Mouse (Mus musculus) cerebellum, adult 9-10 months (tissue): ENCODE results near the gene Fyttd1.
"Not testable (repeated sequence)": the region's sequence is repeated elsewhere in the genome, so short reads cannot be mapped to it uniquely, and the experiment has no call there.

Source experiments
- DNase-seq: peaks from one replicate; pipeline ENCODE4 v3.0.0; 2022

The Fyttd1 gene

DNA sequence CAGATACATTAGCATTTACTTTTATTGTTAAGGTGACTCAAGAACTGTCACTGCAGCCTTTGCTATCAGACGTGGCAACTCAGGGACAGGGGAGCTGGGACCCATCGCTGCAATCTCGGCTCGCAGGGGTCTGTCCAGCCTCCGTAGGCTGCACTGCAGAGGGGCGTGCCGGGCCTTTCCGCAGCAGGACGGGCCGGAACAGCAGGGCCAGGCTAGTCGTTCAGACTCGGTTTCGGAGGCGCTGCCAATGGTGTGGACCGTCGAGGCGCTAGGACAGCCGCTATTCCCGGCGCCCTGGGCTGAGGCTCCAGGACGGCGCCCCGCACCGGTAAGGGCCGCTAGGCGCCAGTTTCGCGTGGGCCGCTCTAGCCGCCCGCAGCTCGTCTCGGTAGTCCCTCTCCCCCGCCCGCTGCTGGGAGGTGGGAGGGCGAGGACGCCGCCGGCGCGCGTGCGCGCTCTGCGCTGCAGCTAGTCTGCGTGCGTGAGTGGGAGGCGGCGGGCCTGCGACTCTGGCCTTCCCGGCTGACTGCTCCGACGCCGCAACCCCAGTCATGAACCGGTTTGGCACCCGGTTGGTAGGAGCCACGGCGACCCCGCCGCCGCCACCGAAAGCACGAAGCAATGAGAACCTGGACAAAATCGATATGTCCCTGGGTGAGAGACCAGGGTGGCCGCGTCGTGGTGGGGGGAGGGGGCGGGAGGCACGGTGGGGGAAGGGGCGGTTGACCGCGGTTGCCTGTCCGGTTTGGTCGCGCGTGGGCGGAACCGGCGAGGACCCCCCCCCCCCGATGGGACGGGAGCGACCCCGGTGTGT is at the start of gene Fyttd1, which contains the start of gene Rubcn:
TSS of gene Fyttd1 (plus strand) at position 158 of the 814 bp plus-strand sequence.
TSS of gene Rubcn (minus strand) at position 424 of the 814 bp plus-strand sequence.
- peak; percentile 96 for DNase-seq

DNA sequence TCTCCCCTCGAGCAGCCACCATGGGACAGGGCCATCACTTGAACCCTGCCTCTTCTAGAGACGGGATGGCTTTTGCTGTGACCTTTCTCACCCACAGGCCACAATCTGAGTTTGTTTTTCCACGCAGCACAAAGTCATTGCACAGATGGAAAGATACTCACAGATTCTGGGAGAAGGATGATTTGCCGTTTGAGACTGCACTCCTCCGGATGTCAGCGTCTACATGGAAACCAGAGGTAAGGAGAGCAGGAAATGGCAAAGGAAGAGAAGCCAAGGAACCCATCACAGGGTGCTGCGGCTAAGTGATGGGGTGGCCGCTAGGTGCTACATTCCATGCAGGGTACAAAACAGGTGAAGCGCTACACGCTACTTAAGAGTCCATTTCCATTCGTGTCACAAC is 48.2 kb upstream of the Fyttd1 start:
- no peak for DNase-seq

DNA sequence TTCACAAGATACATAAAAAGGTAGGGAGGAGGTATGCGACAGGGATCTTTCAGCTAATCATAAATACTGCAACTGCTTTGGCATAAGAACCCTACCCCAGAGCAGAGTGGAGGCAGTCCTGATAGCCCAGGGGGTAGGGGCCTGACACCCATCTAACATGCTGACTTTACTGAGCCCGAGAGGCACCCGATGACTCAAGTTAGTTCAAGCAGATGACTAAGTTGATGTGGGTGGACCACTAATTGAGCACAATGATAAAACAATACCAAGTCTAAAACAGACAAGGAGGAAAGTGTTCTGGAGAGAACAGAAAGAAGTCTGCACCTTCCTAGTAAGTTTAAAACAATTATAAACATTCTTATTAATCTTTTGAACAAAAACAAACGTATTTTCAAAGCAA is 45.8 kb upstream of the Fyttd1 start:
- no peak for DNase-seq

DNA sequence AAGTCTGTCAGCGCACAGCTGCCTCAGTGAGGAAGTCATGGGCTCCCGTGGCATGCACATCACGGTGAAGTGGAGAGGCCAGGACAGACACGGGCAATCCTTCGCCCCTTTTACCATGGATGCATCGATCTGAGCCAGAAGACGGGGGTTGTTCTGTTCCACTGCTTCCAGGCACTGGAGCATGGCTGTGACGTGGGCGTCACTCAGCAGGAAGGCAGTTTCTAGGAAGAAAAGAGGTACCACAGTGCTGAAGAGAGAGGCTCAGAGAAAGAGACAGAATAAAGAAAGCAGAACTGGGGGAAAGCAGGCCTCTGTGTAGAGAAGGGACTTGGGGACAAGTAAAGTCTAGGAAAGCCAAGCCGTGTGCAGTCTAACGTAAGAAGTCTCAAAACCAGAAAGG is 30.2 kb upstream of the Fyttd1 start:
- DNase-seq, result no peak

DNA sequence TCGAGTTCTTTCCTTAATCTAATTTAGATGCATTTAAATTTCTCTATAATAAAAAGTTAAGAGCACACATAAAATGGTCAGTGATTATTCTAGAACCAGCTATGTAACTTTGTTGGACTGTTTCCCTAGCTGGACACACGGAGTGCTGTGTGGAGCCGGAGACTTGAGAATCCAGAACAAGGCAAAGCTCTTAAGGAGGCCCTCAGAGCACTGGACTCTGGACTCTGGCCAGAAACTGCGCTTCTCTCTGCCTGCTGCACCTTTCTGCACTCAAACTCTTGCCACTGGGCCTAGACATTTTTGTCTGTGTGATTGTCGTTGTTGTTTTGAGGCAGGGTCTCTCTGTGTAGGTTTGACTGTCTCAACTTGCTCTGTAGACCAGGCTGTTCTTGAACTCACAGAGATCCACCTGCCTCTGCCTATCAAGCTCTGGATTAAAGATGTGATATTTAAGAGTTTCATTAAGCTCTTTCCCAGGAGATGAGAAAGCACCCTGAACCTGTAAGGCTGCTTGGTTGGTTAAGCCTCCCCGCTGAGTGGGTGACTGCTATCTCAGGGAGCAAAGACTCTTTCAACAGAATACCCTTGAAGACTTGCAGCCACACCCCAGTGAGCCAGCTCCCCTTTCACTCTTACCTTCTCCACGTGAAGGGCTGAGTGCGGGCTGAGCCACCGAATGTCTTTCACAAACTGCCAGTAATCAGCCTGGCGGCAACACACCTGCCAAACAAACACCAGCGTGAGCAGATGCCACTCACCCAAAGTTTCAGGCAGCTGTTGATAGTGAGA is 28.1 kb upstream of the Fyttd1 start:
- DNase-seq, result no peak

DNA sequence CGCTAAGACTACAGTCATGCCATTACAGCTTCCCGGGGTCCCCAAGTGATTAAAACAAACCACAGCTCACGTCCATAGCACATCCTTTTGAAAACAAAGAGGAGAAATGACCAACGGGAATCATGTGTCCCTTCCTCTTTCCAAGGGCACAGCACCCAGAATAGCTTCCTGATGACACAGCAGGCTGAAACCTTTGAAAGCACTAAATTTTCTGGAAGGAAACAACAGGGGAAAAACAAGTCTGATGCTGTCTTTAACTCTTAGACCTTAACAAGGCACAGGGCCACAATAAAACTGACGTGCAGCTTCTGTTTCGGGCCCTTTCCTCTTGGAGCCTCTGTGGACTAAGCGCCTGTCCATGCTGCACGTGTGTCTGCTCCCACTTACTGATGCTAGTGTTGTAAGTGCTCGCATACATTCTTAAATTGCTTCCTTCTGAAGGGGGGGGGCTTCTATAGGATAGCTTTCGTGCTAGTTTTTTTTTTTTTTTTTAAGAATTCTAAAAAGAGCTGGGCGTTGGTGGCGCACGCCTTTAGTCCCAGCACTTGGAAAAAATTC is 23.7 kb upstream of the Fyttd1 start:
- no peak for DNase-seq

DNA sequence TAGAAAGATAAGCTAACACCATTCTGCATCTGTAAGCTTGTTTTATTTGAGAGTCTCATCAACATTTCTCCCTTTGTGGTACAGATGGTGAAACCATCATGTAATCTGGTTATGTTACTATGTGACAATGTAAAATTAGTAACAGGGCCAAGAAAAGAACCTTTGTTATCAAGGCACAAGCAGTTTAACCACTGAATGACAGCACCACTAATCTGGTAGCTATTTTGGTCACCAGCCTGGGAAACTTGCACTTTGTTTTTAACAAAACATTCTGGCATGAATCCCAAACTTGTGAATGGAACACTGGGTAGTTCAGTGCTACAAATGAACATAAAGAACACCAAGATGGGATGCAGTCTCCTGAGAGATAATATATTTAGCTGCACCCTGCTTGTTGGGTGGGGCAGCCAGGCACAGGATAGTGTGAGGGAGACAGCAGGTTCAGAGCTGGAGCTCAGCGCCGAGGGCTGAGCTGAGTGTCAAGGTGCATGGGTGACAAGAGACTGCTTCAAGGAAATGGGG is 23.2 kb upstream of the Fyttd1 start:
- no peak for DNase-seq

DNA sequence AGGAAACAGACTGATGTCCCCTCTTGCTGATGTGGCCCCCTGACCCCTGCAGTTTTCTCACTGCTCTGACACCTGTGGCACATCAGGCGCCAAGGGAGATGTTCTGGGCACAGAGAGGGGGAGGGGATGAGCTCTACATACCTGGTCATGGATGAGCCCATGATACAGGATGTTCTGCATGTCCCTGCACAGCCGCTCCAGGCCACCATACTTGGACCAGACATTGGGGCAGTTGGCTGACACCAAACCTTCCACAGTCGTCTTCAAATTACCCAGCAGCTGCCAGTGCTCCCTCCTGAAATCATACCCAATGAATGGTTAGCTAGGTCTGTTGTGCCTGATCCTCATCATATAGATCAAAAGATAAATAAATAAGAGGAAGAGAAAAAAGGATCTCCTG is 20.5 kb upstream of the Fyttd1 start:
- DNase-seq, result no peak

DNA sequence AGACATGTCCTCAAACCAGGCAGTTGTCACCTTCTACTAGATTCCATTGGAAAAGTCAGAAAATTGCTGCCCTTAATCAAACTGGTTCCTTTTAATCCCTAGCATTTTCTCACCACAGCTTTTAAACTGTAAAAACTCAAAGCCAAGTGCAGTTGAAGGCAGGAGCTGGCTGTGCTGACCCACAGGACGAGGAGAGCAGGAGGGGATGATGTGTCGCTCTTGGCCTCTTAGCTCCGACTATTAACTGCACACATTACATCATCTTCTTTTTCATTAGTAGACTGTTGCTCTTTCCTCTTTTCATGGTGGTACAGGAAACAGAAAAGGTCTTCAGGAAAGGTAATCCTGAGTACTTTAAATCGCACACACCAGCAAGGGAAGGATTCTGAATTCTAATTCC is 18.9 kb upstream of the Fyttd1 start:
- no peak for DNase-seq

DNA sequence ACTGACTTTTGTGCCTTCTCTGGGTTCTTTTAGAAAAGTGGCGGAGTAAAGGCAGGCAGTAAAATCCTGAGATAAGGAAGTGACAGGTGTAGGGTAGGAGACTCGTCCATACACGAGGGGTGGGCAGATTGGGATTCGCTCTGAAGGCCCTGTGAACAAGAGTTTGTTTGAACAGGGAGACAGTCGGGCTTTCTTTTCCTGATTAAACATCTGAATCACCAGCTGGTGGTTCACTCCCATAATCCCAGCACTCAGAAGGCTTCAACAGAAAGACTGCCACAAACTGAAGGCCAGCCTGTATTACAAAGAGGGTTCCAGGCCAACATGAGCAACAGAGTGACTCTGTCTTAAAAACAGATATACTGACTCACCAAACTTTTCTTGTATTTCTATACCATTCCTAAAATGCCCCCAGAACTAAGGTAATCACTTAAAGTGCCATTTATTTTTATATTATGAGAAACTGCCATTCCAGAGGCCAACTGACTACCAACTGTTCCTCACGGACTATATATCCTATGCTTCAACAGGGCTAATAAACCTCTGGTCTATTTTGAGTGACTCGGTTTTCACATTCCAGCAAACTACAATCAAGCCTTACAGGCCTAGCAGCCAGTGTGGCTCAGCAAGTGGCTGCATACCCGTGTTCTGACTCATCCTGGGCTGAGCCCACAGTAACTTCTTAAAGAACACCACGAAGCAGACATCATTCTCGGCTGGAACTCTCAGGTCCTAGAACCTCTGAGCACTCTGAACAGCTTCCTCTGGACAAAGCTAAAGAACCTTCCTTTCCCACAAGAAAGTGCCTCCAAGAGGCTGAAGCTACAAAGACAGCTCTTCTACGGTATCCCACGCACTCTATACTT is 18.3 kb upstream of the Fyttd1 start:
- no peak for DNase-seq

DNA sequence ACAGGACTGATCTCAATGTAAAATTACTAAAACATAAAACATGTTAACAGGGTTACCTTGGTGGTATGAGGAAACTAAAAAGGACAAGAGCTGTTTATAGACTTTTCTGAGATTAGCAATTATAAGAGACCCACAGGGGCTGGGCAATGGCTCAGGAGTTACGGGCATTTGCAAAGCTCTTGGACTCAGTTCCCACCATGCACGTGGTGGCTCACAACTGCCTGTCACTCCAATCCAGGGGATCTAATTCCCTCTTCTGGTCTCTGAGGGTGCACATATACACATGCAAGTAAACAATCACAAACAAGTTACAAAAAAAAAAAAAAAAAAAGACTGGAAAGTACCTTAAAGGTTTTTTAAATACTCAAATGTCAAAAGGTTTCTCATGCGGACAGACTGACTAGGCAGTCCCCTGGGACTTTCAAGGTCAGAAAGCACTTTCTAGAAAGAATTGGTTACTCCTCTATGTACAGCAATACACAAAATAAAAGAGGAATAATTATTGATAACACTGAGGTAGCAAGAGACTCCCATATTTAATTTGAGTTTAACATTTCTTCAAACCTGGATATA is 15.4 kb upstream of the Fyttd1 start:
- no peak for DNase-seq

DNA sequence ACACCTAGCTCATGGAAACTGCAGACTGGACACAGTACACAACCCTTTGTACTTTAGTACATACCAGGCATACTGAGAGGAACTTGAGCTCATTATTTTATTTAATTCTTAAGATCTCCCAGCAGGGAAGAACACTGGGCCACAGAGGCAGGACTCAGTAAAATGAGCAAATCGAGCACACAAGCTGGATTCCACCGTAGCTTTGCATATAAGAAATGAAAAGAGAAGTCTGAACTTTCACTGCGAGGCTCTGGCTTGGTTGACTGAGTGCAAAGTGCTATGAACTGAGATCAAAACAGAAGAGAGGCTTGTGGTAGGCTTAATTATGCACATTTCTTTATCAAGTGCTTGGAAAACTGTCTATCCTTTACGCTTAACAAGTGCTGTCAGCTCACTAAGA is 11.9 kb upstream of the Fyttd1 start:
- no peak for DNase-seq

DNA sequence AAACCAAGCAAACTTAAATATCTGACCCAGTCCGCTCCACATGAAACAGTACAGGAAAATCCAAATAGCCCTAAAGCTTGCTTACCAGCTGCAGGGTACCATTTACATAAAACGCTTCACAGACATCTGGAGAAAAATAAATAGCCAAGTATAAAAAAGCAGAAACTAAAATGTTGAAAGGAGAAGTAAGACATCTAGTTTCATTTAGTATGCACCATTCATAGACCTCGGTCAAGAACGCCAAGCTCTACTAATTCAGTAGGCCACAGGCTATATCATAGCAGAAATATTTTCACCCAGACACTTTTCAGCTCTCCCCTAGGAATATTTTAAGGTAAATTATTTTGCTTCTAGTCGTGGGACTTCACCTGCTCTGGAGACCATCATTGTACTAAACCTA is 10.6 kb upstream of the Fyttd1 start:
- no peak for DNase-seq

DNA sequence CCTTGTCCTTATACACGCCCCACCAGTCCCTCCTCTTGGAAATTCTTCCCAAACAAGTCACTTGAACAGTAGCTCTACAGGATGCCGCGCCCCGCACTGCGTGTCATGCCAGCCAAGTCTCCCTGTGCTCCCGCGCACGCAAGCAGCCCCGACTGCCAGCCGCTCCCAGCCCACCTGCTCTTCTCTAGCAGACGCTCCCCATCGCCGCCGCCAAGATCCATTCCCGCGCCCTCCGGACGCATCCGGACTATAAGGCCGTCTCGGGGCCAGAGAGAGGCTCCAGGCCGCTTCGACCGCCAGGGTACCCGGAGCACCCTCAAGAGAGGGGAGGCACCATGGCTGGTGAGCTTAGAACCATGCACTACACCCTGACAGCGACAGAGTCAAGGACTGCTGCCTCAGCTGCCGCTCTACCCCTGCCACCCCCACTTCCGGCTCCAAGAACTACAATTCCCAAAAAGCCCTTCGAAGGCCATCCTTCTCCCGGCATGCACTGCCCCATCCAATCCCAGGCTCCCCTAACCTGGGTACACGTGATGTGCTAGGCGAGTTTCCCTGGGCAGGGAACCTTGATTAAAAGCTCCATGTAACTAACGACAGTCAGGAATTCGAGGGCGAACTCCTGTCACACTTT is 9.3 kb upstream of the Fyttd1 start:
- peak; percentile 91 for DNase-seq

DNA sequence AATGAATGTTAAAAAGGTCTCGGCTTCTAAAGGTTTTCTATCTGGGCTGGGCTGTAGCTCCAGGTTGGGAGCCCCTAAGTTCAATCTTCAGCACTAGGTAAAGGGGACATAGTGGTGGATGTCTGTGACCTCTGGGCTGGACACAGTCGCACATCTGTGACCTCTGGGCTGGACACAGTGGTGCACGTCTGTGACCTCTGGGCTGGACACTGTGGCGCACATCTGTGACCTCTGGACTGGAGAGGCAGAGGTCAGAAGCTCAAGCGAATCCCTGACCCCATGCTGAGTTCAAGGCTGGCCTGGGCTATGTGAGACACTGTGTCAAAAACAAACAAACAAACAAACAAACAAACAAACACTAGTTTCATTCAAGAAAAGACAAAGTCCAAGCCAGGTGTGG is 7.1 kb upstream of the Fyttd1 start:
- no peak for DNase-seq

DNA sequence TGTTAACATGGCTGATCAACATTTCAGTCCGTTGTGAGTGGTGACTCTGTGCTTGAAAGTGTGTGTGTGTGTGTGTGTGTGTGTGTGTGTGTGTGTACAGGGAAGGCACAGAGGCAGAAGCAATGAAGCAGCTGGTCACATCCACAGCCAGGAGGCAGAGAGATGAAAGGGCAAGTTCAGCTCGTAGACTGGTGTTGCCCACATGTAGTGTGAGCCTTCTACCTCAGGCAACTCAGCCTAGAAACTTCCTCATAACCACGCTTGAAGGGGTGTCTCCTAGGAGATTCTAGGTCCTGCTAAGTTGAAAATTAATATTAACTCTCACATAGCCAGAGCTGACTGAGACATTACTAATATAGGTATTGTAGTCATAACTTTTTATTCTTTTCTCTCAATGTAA is 3.9 kb upstream of the Fyttd1 start:
- DNase-seq, result no peak

DNA sequence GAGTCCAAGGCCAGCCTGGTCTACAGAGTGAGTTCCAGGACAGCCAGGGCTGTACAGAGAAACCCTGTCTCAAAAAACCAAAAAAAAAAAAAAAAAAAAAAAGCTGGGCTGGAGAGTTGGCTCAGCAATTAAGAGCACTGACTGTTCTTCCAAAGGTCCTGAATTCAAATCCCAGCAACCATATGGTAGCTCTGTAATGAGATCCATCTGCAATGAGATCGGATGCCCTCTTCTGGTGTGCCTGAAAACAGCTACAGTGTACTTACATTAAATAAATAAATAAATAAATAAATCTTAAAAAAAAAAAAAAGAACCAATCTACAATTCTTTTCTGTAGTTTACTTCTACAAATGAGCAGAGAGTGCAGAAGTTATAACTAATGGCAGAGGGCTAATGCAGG is 2.0 kb upstream of the Fyttd1 start:
- DNase-seq, result not testable (repeated sequence)

DNA sequence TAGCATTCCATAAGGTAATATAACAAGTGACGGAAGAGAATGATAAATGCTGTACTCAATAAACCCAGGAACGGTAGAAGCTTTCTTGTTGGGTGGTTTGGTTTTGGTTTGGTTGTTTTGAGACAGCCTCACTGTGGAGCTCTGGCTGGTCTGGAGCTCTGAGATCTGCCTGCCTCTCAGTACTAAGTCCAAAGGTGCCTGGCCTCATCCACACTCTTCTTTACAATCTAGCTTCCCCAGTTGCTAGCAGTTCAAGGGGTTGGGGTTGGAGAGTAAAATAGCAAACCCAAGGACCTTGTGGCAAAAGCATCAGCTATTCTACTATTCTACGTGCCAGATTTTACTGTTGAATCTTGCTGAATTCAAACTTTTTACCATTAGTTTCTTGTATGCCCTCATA is 1.5 kb upstream of the Fyttd1 start:
- DNase-seq, result no peak

DNA sequence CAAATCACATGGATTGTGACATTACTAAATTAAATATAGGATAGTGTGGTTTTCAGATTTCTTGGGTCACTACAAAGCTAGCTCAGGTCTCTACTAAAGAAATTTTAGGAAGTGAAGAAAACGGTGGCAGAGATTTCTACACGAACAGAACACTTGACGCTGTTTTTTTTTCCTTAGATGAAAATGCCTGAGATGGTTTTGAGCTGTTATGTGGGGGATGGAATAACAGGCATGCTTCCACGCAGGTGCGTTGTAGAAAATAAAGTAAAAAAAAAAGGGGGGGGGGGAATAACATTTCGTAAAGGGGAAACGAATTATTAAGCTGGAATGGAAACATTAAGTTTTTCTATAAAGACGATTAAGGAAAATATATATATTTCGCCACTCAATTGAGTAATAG is 469 bp upstream of the Fyttd1 start:
- DNase-seq, result no peak

DNA sequence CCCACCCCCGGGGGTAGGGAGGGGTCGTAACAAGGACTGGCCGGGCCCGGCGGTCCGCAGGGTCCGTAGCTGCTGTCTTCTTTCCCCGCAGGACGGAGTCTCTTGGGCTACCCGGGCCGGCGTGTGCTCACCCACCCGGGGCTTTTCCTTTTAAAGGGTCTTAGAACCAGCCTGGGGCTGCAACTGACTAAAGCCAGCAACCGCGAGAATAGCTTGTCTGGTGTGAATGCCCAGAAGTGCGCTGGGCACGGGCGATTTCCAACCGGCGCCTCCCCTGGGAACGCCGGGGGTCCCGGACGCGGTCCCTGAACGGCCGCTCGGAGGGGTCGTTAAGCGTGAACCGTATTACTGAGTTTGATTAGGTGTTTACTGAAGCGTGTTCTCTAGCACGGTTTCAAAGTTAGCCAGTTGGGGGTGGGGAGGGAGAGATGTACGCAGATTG is 878 bp downstream of the Fyttd1 start:
- DNase-seq, result peak; percentile 55
